Comparison of ENCODE assay signal across 14 mouse cellular contexts in genomic region chr7:116409438-116409837, GRCm38 (mm10). TPM values are rescaled to one million over a fixed set of nuclear protein-coding genes. Genes with fewer than 3 reads are reported as not detected.
DNase-seq lines count a peak whose midpoint lies in the region; ATAC-seq lines count a peak whose summit lies in the region.
"Had no signal": no experiment of that assay in that cellular context is flagged by ENCODE, and none has a peak within 500 bp of the region (broad histone marks: within the 10 kb centered on the region; RNA-seq: fewer than 3 reads in every experiment).

No protein-coding gene starts in this region.

- no peaks in the 10 kb centered on the region for H3K4me1 ChIP-seq in heart, embryonic 15.5 days (replicated peaks)
- H3K4me1 ChIP-seq in midbrain, embryonic 16.5 days (ENCODE audit: control insufficient read depth, insufficient read depth, low read length): no peaks in the 10 kb centered on the region
- H3K4me1 ChIP-seq in midbrain, embryonic 10.5 days: no peaks in the 10 kb centered on the region

- no peak overlapping the region for H3K4me3 ChIP-seq in heart, embryonic 15.5 days
- H3K4me3 ChIP-seq in midbrain, embryonic 16.5 days (ENCODE audit: low read depth, low read length): no peak overlapping the region
- H3K4me3 ChIP-seq in midbrain, embryonic 10.5 days: no peak overlapping the region

- no peaks in the 10 kb centered on the region for H3K36me3 ChIP-seq in heart, embryonic 15.5 days
- H3K36me3 ChIP-seq in midbrain, embryonic 16.5 days (ENCODE audit: control insufficient read depth, insufficient read depth, low read length): no peaks in the 10 kb centered on the region
- H3K36me3 ChIP-seq in midbrain, embryonic 10.5 days: peaks cover 7% of the 10 kb centered on the region; the same call in 1 of the 2 replicates

- no peak overlapping the region for H3K9ac ChIP-seq in heart, embryonic 15.5 days
- no peak overlapping the region for H3K9ac ChIP-seq in midbrain, embryonic 16.5 days (ENCODE audit: low read depth, low read length)
- H3K9ac ChIP-seq: liver, embryonic 14.5 days had no signal

- no peaks in the 10 kb centered on the region for H3K27me3 ChIP-seq in heart, embryonic 15.5 days
- H3K27me3 ChIP-seq in midbrain, embryonic 16.5 days (ENCODE audit: control insufficient read depth, insufficient read depth, low read depth, low read length): no peaks in the 10 kb centered on the region
- no peaks in the 10 kb centered on the region for H3K27me3 ChIP-seq in midbrain, embryonic 10.5 days (ENCODE audit: low read depth, poor library complexity, severe bottlenecking)

- H3K27ac ChIP-seq in heart, embryonic 15.5 days: 0 out of 2 replicates have a peak overlapping the region, but pooled peaks have one; percentile 13
- H3K27ac ChIP-seq in midbrain, embryonic 16.5 days (ENCODE audit: low read length): no peak overlapping the region
- no peak overlapping the region for H3K27ac ChIP-seq in midbrain, embryonic 10.5 days (replicated peaks)
- H3K27ac ChIP-seq: liver, embryonic 14.5 days had no signal

- 57% methylated on average over 1 of the region's 1 CpGs for WGBS in heart, embryonic 15.5 days
- 62% methylated on average over 1 of the region's 1 CpGs for WGBS in midbrain, embryonic 16.5 days
- 78% methylated on average over 1 of the region's 1 CpGs for WGBS in midbrain, embryonic 10.5 days

- no peak for ATAC-seq in heart, embryonic 15.5 days (replicated peaks; ENCODE audit: insufficient number of reproducible peaks, insufficient read depth, low FRiP score, low read depth)
- ATAC-seq in megakaryocyte progenitor cell, adult 5-6 weeks (replicated peaks; ENCODE audit: poor library complexity): peak; percentile 90
- ATAC-seq in midbrain, embryonic 16.5 days: no peak
- ATAC-seq: hindbrain, embryonic 16.5 days had no signal

- no peak for DNase-seq in heart, postnatal 36 days
- peak; percentile 8 for DNase-seq in lung, postnatal 25 days (ENCODE audit: low spot score)
- no peak for DNase-seq in lung, postnatal 10 days
- peak; percentile 11 for DNase-seq in T-cell, adult 2 months (ENCODE audit: low spot score)
- no peak for DNase-seq in midbrain, embryonic 10.5 days (ENCODE audit: low spot score)
- DNase-seq: adrenal gland, adult 8-10 months; cerebellum, adult 9-11 months; gastrocnemius, postnatal 14 days; layer of hippocampus, postnatal 36 days had no signal

- no peaks in the 10 kb centered on the region for H3K9me3 ChIP-seq in heart, embryonic 15.5 days (replicated peaks)
- no peaks in the 10 kb centered on the region for H3K9me3 ChIP-seq in midbrain, embryonic 16.5 days (replicated peaks; ENCODE audit: control insufficient read depth, low read length, poor library complexity, severe bottlenecking)
- H3K9me3 ChIP-seq in midbrain, embryonic 10.5 days (replicated peaks): no peaks in the 10 kb centered on the region

- intact Hi-C loops in heart, postnatal 36 days (cut with DNase I): no loop called here

- no peak overlapping the region for H3K4me2 ChIP-seq in heart, embryonic 15.5 days
- H3K4me2 ChIP-seq in midbrain, embryonic 16.5 days (ENCODE audit: low read length): no peak overlapping the region

RNA-seq across cellular contexts. Expression of gene Pik3c2a, which starts 33.8 kb away (rescaled TPM):
- polyA plus RNA-seq in heart, embryonic 15.5 days (2015; fragmentation: Nextera tagmentation; extraction: Ambion mirVana): 14.7 and 16.7 TPM in 2 replicates
- 10 to 100 TPM; 16.3 to 16.9 TPM for total RNA-seq in heart, postnatal 36 days (2021)
- total RNA-seq in megakaryocyte progenitor cell, adult 5-6 weeks (2015): 16.9 and 18.0 TPM in 2 replicates
- total RNA-seq in megakaryocyte progenitor cell, adult 5-6 weeks (2017): 11.4 and 16.3 TPM in 2 replicates
- 14.0 and 16.0 TPM in 2 replicates for polyA plus RNA-seq in midbrain, embryonic 16.5 days (2015; fragmentation: Nextera tagmentation; extraction: Ambion mirVana)
- polyA plus RNA-seq in midbrain, embryonic 10.5 days (2016; fragmentation: Nextera tagmentation; extraction: Ambion mirVana): 23.2 and 28.6 TPM in 2 replicates

Comparison
In these comparisons a context has a peak if more than half of its experiments do, and no peak if none do; other contexts are left out.
1. DNase-seq: peak in lung, postnatal 25 days (single experiment) and T-cell, adult 2 months (single experiment); none in heart, postnatal 36 days (0 of 2), lung, postnatal 10 days (single experiment) and midbrain, embryonic 10.5 days (single experiment).